Mouse (Mus musculus) forebrain, embryonic 13.5 days (tissue): ENCODE measurements around the gene Cfap99. TPM values are rescaled to one million over a fixed set of nuclear protein-coding genes. Genes with fewer than 3 reads are reported as not detected.

Experiments
- polyA plus RNA-seq: library from polyadenylated mRNA; unstranded; fragments of >200 nt; fragmentation: Nextera tagmentation; extraction: Ambion mirVana; gene quantifications from 2 replicates; pipeline ENCODE4 v1.2.1, GENCODE M21; 2015

Gene Cfap99
- polyA plus RNA-seq, 1 experiment from 2014 or later, result not detected

Other genes with a start within 250 kb of the Cfap99 start
- gene Poln, start 119.2 kb upstream of the Cfap99 start, polyA plus RNA-seq, result 0.49 and 0.88 TPM in 2 replicates
- gene Haus3, start 119.1 kb upstream of the Cfap99 start, polyA plus RNA-seq, result 32.0 and 32.7 TPM in 2 replicates
- gene Mxd4, start 100.9 kb upstream of the Cfap99 start, polyA plus RNA-seq, result 28.2 and 31.1 TPM in 2 replicates
- gene Zfyve28, start 151 bp upstream of the Cfap99 start, polyA plus RNA-seq, result 1.8 and 1.9 TPM in 2 replicates
- 153 and 162 TPM in 2 replicates for gene Rnf4, start 47.7 kb downstream of the Cfap99 start, polyA plus RNA-seq
- gene Fam193a, start 81.3 kb downstream of the Cfap99 start, polyA plus RNA-seq, result 19.0 and 19.3 TPM in 2 replicates
- gene Tnip2, start 225.4 kb downstream of the Cfap99 start, polyA plus RNA-seq, result 5.1 and 5.7 TPM in 2 replicates
- gene Sh3bp2, start 237.2 kb downstream of the Cfap99 start, polyA plus RNA-seq, result 19.1 and 23.1 TPM in 2 replicates